Mouse (Mus musculus) limb, embryonic 13.5 days (tissue): ENCODE results near the gene Mthfd1l. TPM values are rescaled to one million over a fixed set of nuclear protein-coding genes. Genes with fewer than 3 reads are reported as not detected.

ENCODE experiments used
- ATAC-seq: fragments of 200-750 bp; cut with Nextera tagmentation; 2 replicates; pipeline ENCODE4 v1.8.0; 2017; ENCODE audit warnings: low read depth, moderate number of reproducible peaks, moderate TSS enrichment; ENCODE audit not compliant: low FRiP score
- H3K27ac ChIP-seq: fragments of 300-500 bp; sonication (generic); 2 replicates; pipeline ENCODE4 v1.5.1; 2015; ENCODE audit warnings: inconsistent platforms, mild to moderate bottlenecking, moderate library complexity
- H3K27me3 ChIP-seq: fragments of 300-500 bp; sonication (generic); 2 replicates; pipeline ENCODE4 v1.6.1; 2015; ENCODE audit warnings: mild to moderate bottlenecking, inconsistent platforms
- H3K36me3 ChIP-seq: fragments of 300-500 bp; sonication (generic); 2 replicates; pipeline ENCODE4 v1.6.1; 2015; ENCODE audit warnings: inconsistent platforms, mild to moderate bottlenecking, moderate library complexity
- H3K4me1 ChIP-seq: fragments of 300-500 bp; sonication (generic); 2 replicates; pipeline ENCODE4 v1.6.1; 2015; ENCODE audit warnings: inconsistent platforms
- H3K4me2 ChIP-seq: fragments of 300-500 bp; sonication (generic); replicated peaks from 2 replicates; pipeline ENCODE4 v1.6.1; 2015; ENCODE audit warnings: inconsistent platforms, mild to moderate bottlenecking, moderate library complexity
- H3K4me3 ChIP-seq: fragments of 300-500 bp; sonication (generic); 2 replicates; pipeline ENCODE4 v1.5.1; 2015; ENCODE audit warnings: moderate library complexity, mild to moderate bottlenecking, inconsistent platforms
- H3K9ac ChIP-seq: fragments of 300-500 bp; sonication (generic); 2 replicates; pipeline ENCODE4 v1.6.1; 2015; ENCODE audit warnings: mild to moderate bottlenecking, inconsistent platforms
- H3K9me3 ChIP-seq: fragments of 300-500 bp; sonication (generic); 2 replicates; pipeline ENCODE4 v1.6.1; 2016; ENCODE audit warnings: inconsistent platforms
- WGBS: fragments of 180-500 bp; shearing (Covaris S2); methylation state at CpG from one replicate; pipeline ENCODE4 v1.1.7; 2015; 5-methylcytosine and 5-hydroxymethylcytosine counted together
- polyA plus RNA-seq: library from polyadenylated mRNA; unstranded; fragments of >200 nt; fragmentation: Nextera tagmentation; extraction: Ambion mirVana; gene quantifications from 2 replicates; pipeline ENCODE4 v1.2.1, GENCODE M21; 2015

The Mthfd1l gene
- polyA plus RNA-seq, 1 experiment from 2014 or later: 11.1 TPM

GRCm38 (mm10) chr10:4130034-4130607 lies 157.2 kb downstream of the Mthfd1l start:
- Histone ChIP-seq H3K36me3 (no peaks in the 10 kb centered on the region), H3K27me3 (no peaks in the 10 kb centered on the region), H3K9ac (no peak overlapping the region), H3K4me2 (no peak overlapping the region), H3K4me3 (no peak overlapping the region), H3K9me3 (no peaks in the 10 kb centered on the region), H3K4me1 (0 out of 2 replicates have a peak, but pooled peaks cover 4% of the 10 kb centered on the region), H3K27ac (no peak overlapping the region)
- ATAC-seq: no peak
- 83% methylated on average over 11 of the region's 11 CpGs for WGBS

GRCm38 (mm10) chr10:4132735-4133134 lies 159.8 kb downstream of the Mthfd1l start:
- 75% methylated on average over 7 of the region's 7 CpGs for WGBS
- no peak overlapping the region for H3K4me2 ChIP-seq
- H3K36me3 ChIP-seq: no peaks in the 10 kb centered on the region
- no peak overlapping the region for H3K4me3 ChIP-seq
- H3K9ac ChIP-seq: no peak overlapping the region
- no peak for ATAC-seq
- H3K4me1 ChIP-seq: no peaks in the 10 kb centered on the region
- no peaks in the 10 kb centered on the region for H3K27me3 ChIP-seq
- H3K9me3 ChIP-seq: no peaks in the 10 kb centered on the region
- no peak overlapping the region for H3K27ac ChIP-seq

GRCm38 (mm10) chr10:4135100-4135764 lies 162.3 kb downstream of the Mthfd1l start:
- Histone ChIP-seq H3K4me1 (no peaks in the 10 kb centered on the region), H3K4me2 (no peak overlapping the region), H3K36me3 (no peaks in the 10 kb centered on the region), H3K9me3 (no peaks in the 10 kb centered on the region), H3K27me3 (no peaks in the 10 kb centered on the region), H3K9ac (no peak overlapping the region), H3K4me3 (no peak overlapping the region), H3K27ac (no peak overlapping the region)
- ATAC-seq: no peak
- WGBS: 90% methylated on average over 5 of the region's 5 CpGs

- H3K27ac ChIP-seq: no peak overlapping the region
- no peaks in the 10 kb centered on the region for H3K27me3 ChIP-seq
- no peak overlapping the region for H3K4me3 ChIP-seq
- H3K9me3 ChIP-seq: no peaks in the 10 kb centered on the region
- H3K36me3 ChIP-seq: no peaks in the 10 kb centered on the region
- no peak for ATAC-seq
- H3K4me2 ChIP-seq: no peak overlapping the region
- WGBS: 87% methylated on average over 3 of the region's 3 CpGs
- H3K9ac ChIP-seq: no peak overlapping the region
- H3K4me1 ChIP-seq: peaks cover 3% of the 10 kb centered on the region; the same call in 1 of the 2 replicates
These were observed 166.6 kb downstream of the Mthfd1l start for GRCm38 (mm10) chr10:4139531-4139930.

GRCm38 (mm10) chr10:4141689-4142088 lies 168.8 kb downstream of the Mthfd1l start:
- no peak overlapping the region for H3K4me2 ChIP-seq
- no peaks in the 10 kb centered on the region for H3K36me3 ChIP-seq
- H3K27me3 ChIP-seq: no peaks in the 10 kb centered on the region
- 57% methylated on average over 7 of the region's 7 CpGs for WGBS
- ATAC-seq: no peak
- H3K4me3 ChIP-seq: no peak overlapping the region
- no peak overlapping the region for H3K9ac ChIP-seq
- H3K27ac ChIP-seq: no peak overlapping the region
- H3K4me1 ChIP-seq: peaks cover 7% of the 10 kb centered on the region
- no peaks in the 10 kb centered on the region for H3K9me3 ChIP-seq

- H3K27me3 ChIP-seq: no peaks in the 10 kb centered on the region
- no peaks in the 10 kb centered on the region for H3K36me3 ChIP-seq
- no peaks in the 10 kb centered on the region for H3K9me3 ChIP-seq
- no peak for ATAC-seq
- H3K27ac ChIP-seq: no peak overlapping the region
- no peak overlapping the region for H3K4me3 ChIP-seq
- peaks cover 7% of the 10 kb centered on the region for H3K4me1 ChIP-seq
- WGBS: 72% methylated on average over 10 of the region's 10 CpGs
- no peak overlapping the region for H3K4me2 ChIP-seq
- H3K9ac ChIP-seq: no peak overlapping the region
These were observed 169.9 kb downstream of the Mthfd1l start for GRCm38 (mm10) chr10:4142816-4143215.

- ATAC-seq: no peak
- no peak overlapping the region for H3K27ac ChIP-seq
- H3K36me3 ChIP-seq: no peaks in the 10 kb centered on the region
- no peak overlapping the region for H3K9ac ChIP-seq
- no peaks in the 10 kb centered on the region for H3K9me3 ChIP-seq
- H3K27me3 ChIP-seq: no peaks in the 10 kb centered on the region
- no peak overlapping the region for H3K4me3 ChIP-seq
- peaks cover 7% of the 10 kb centered on the region for H3K4me1 ChIP-seq
- 67% methylated on average over 1 of the region's 1 CpGs for WGBS
- no peak overlapping the region for H3K4me2 ChIP-seq
These were observed 170.5 kb downstream of the Mthfd1l start for GRCm38 (mm10) chr10:4143381-4143780.

GRCm38 (mm10) chr10:4145080-4145807 lies 172.3 kb downstream of the Mthfd1l start:
- H3K9ac ChIP-seq: no peak overlapping the region
- no peak overlapping the region for H3K27ac ChIP-seq
- H3K27me3 ChIP-seq: no peaks in the 10 kb centered on the region
- H3K4me2 ChIP-seq: no peak overlapping the region
- WGBS: 56% methylated on average over 16 of the region's 16 CpGs
- H3K4me1 ChIP-seq: peaks cover 7% of the 10 kb centered on the region
- no peaks in the 10 kb centered on the region for H3K9me3 ChIP-seq
- H3K36me3 ChIP-seq: 0 out of 2 replicates have a peak, but pooled peaks cover 4% of the 10 kb centered on the region
- ATAC-seq: no peak
- H3K4me3 ChIP-seq: no peak overlapping the region

- peaks cover 4% of the 10 kb centered on the region; the same call in 1 of the 2 replicates for H3K4me1 ChIP-seq
- 83% methylated on average over 4 of the region's 4 CpGs for WGBS
- no peak overlapping the region for H3K27ac ChIP-seq
- H3K9me3 ChIP-seq: no peaks in the 10 kb centered on the region
- H3K4me2 ChIP-seq: no peak overlapping the region
- H3K36me3 ChIP-seq: 0 out of 2 replicates have a peak, but pooled peaks cover 4% of the 10 kb centered on the region
- no peak overlapping the region for H3K9ac ChIP-seq
- no peak for ATAC-seq
- no peak overlapping the region for H3K4me3 ChIP-seq
- H3K27me3 ChIP-seq: no peaks in the 10 kb centered on the region
These were observed 174.0 kb downstream of the Mthfd1l start for GRCm38 (mm10) chr10:4146947-4147346.

GRCm38 (mm10) chr10:4151159-4151558 lies 178.2 kb downstream of the Mthfd1l start:
- no peak overlapping the region for H3K9ac ChIP-seq
- H3K27me3 ChIP-seq: no peaks in the 10 kb centered on the region
- 86% methylated on average over 4 of the region's 4 CpGs for WGBS
- no peaks in the 10 kb centered on the region for H3K4me1 ChIP-seq
- no peak overlapping the region for H3K27ac ChIP-seq
- H3K36me3 ChIP-seq: 0 out of 2 replicates have a peak, but pooled peaks cover 4% of the 10 kb centered on the region
- H3K4me3 ChIP-seq: no peak overlapping the region
- no peak overlapping the region for H3K4me2 ChIP-seq
- H3K9me3 ChIP-seq: no peaks in the 10 kb centered on the region
- no peak for ATAC-seq

- WGBS: 88% methylated on average over 12 of the region's 12 CpGs
- ATAC-seq: no peak
- Histone ChIP-seq H3K4me1 (no peaks in the 10 kb centered on the region), H3K27me3 (no peaks in the 10 kb centered on the region), H3K9me3 (no peaks in the 10 kb centered on the region), H3K4me2 (no peak overlapping the region), H3K27ac (no peak overlapping the region), H3K9ac (no peak overlapping the region), H3K4me3 (no peak overlapping the region), H3K36me3 (0 out of 2 replicates have a peak, but pooled peaks cover 4% of the 10 kb centered on the region)
These were observed 179.2 kb downstream of the Mthfd1l start for GRCm38 (mm10) chr10:4151862-4152776.
